Mouse (Mus musculus) MEL (cell line): ENCODE data around the gene Ppfia3. TPM values are rescaled to one million over a fixed set of nuclear protein-coding genes. Genes with fewer than 3 reads are reported as not detected.

ENCODE experiments used
- DNase-seq: peaks from one replicate; pipeline ENCODE4 v3.0.0; 2011; ENCODE audit warnings: low read depth, low spot score
- H3K27ac ChIP-seq: 2 replicates; pipeline ENCODE4 v1.5.1; 2012; ENCODE audit warnings: low read depth, mild to moderate bottlenecking, control low read depth, low read length, moderate library complexity; ENCODE audit not compliant: control insufficient read depth
- H3K27me3 ChIP-seq, 2 experiments: fragments of 150-350 bp in 1 of 2; sonication (generic) in 1 of 2; 2 replicates each; pipeline ENCODE4 v1.6.1; 2012; ENCODE audit warnings: low read length in 2 of 2, mild to moderate bottlenecking in 2 of 2, improper control_type of control experiment in 1 of 2, moderate library complexity in 1 of 2; ENCODE audit not compliant: insufficient read depth in 2 of 2, control insufficient read depth in 1 of 2
- H3K36me3 ChIP-seq, 2 experiments: 2 replicates each; pipeline ENCODE4 v1.6.1; 2012 to 2014; ENCODE audit warnings: low read length in 2 of 2, improper control_type of control experiment in 1 of 2, inconsistent platforms in 1 of 2, mild to moderate bottlenecking in 1 of 2; ENCODE audit not compliant: insufficient read depth in 2 of 2, control insufficient read depth in 1 of 2
- H3K4me1 ChIP-seq, 2 experiments: fragments of 150-350 bp in 1 of 2; sonication (generic) in 1 of 2; 2 replicates each; pipeline ENCODE4 v1.6.1; 2012; ENCODE audit warnings: low read length in 2 of 2, improper control_type of control experiment in 1 of 2, mild to moderate bottlenecking in 1 of 2; ENCODE audit not compliant: insufficient read depth in 2 of 2, control insufficient read depth in 1 of 2
- H3K4me3 ChIP-seq, 2 experiments: fragments of 150-350 bp in 1 of 2; sonication (generic) in 1 of 2; 2 replicates each; pipeline ENCODE4 v1.5.1; 2012; ENCODE audit warnings: low read depth in 2 of 2, low read length in 2 of 2, mild to moderate bottlenecking in 2 of 2, moderate library complexity in 2 of 2, control low read depth in 1 of 2, improper control_type of control experiment in 1 of 2; ENCODE audit not compliant: control insufficient read depth in 1 of 2, insufficient read depth in 1 of 2
- H3K79me2 ChIP-seq: 2 replicates; pipeline ENCODE4 v1.6.1; 2012; ENCODE audit warnings: mild to moderate bottlenecking, low read length, moderate library complexity; ENCODE audit not compliant: control insufficient read depth, poor library complexity, insufficient read depth
- H3K9ac ChIP-seq: 2 replicates; pipeline ENCODE4 v1.6.1; 2012; ENCODE audit warnings: low read depth, mild to moderate bottlenecking, control low read depth, low read length, moderate library complexity; ENCODE audit not compliant: control insufficient read depth, poor library complexity, severe bottlenecking
- H3K9me3 ChIP-seq: fragments of 150-350 bp; sonication (generic); replicated peaks from 2 replicates; pipeline ENCODE4 v1.6.1; 2012; ENCODE audit warnings: mild to moderate bottlenecking, low read length, improper control_type of control experiment, moderate library complexity; ENCODE audit not compliant: insufficient read depth
- BHLHE40 ChIP-seq: IDR thresholded peaks from 2 replicates; pipeline ENCODE4 v1.6.1; 2012; ENCODE audit warnings: low read depth, mild to moderate bottlenecking, inconsistent platforms, low read length, improper control_type of control experiment, borderline replicate concordance
- CHD1 ChIP-seq: IDR thresholded peaks from 2 replicates; pipeline ENCODE4 v1.6.1; 2012; ENCODE audit warnings: low read depth, mild to moderate bottlenecking, inconsistent platforms, low read length, improper control_type of control experiment
- CTCF ChIP-seq, 3 experiments: IDR thresholded peaks in 2 of 3; conservative IDR thresholded peaks in 1 of 3; 2 replicates each; pipeline ENCODE4 v1.5.1; 2011 to 2012; ENCODE audit warnings: low read length in 3 of 3, low read depth in 2 of 3, mild to moderate bottlenecking in 2 of 3, improper control_type of control experiment in 1 of 3, inconsistent platforms in 1 of 3, mixed read lengths in 1 of 3, moderate library complexity in 1 of 3; ENCODE audit not compliant: control insufficient read depth in 1 of 3, insufficient read depth in 1 of 3, poor library complexity in 1 of 3, severe bottlenecking in 1 of 3
- ELF1 ChIP-seq: IDR thresholded peaks from 2 replicates; pipeline ENCODE4 v1.6.1; 2014; ENCODE audit warnings: low read depth, mild to moderate bottlenecking, inconsistent platforms, low read length, improper control_type of control experiment, moderate library complexity
- EP300 ChIP-seq, 2 experiments: IDR thresholded peaks; 2 replicates each; pipeline ENCODE4 v1.6.1; 2011; ENCODE audit warnings: improper control_type of control experiment in 2 of 2, low read length in 2 of 2, low read depth in 1 of 2, mild to moderate bottlenecking in 1 of 2
- ETS1 ChIP-seq: IDR thresholded peaks from 2 replicates; pipeline ENCODE4 v1.6.1; 2012; ENCODE audit warnings: low read depth, mild to moderate bottlenecking, inconsistent platforms, low read length, improper control_type of control experiment, moderate library complexity
- GATA1 ChIP-seq: IDR thresholded peaks from 2 replicates; pipeline ENCODE4 v1.6.1; 2011; ENCODE audit warnings: low read depth, low read length, improper control_type of control experiment
- HCFC1 ChIP-seq: IDR thresholded peaks from 2 replicates; pipeline ENCODE4 v1.6.1; 2012; ENCODE audit warnings: low read depth, mild to moderate bottlenecking, inconsistent platforms, low read length, improper control_type of control experiment, moderate library complexity
- KAT2A ChIP-seq: conservative IDR thresholded peaks from 2 replicates; pipeline ENCODE4 v1.6.1; 2012; ENCODE audit warnings: low read depth, low read length, improper control_type of control experiment, inconsistent platforms
- MAFK ChIP-seq: IDR thresholded peaks from 2 replicates; pipeline ENCODE4 v1.6.1; 2011; ENCODE audit warnings: low read depth, mild to moderate bottlenecking, low read length, improper control_type of control experiment, borderline replicate concordance
- MAX ChIP-seq: IDR thresholded peaks from 2 replicates; pipeline ENCODE4 v1.6.1; 2011; ENCODE audit warnings: low read length, improper control_type of control experiment
- MAZ ChIP-seq: IDR thresholded peaks from 2 replicates; pipeline ENCODE4 v1.6.1; 2012; ENCODE audit warnings: low read depth, mild to moderate bottlenecking, inconsistent platforms, low read length, improper control_type of control experiment
- MXI1 ChIP-seq: IDR thresholded peaks from 2 replicates; pipeline ENCODE4 v1.6.1; 2011; ENCODE audit warnings: mild to moderate bottlenecking, low read depth, low read length, improper control_type of control experiment
- MYC ChIP-seq: IDR thresholded peaks from 2 replicates; pipeline ENCODE4 v1.6.1; 2011; ENCODE audit warnings: low read depth, mild to moderate bottlenecking, low read length, improper control_type of control experiment, moderate library complexity
- NELFE ChIP-seq: IDR thresholded peaks from 2 replicates; pipeline ENCODE4 v1.6.1; 2011; ENCODE audit warnings: low read depth, low read length, improper control_type of control experiment
- NRF1 ChIP-seq: IDR thresholded peaks from 2 replicates; pipeline ENCODE4 v1.6.1; 2014; ENCODE audit warnings: low read depth, mild to moderate bottlenecking, inconsistent platforms, low read length, improper control_type of control experiment, moderate library complexity; ENCODE audit not compliant: poor library complexity, insufficient read depth, severe bottlenecking
- POLR2A ChIP-seq, 2 experiments: IDR thresholded peaks; 2 replicates each; pipeline ENCODE4 v1.6.1; 2011 to 2012; ENCODE audit warnings: low read length in 2 of 2, mild to moderate bottlenecking in 2 of 2, control low read depth in 1 of 2, improper control_type of control experiment in 1 of 2, low read depth in 1 of 2, moderate library complexity in 1 of 2; ENCODE audit not compliant: control insufficient read depth in 1 of 2, insufficient read depth in 1 of 2, poor library complexity in 1 of 2
- RAD21 ChIP-seq: IDR thresholded peaks from 2 replicates; pipeline ENCODE4 v1.6.1; 2011; ENCODE audit warnings: mild to moderate bottlenecking, low read depth, low read length, improper control_type of control experiment
- RCOR1 ChIP-seq: IDR thresholded peaks from 2 replicates; pipeline ENCODE4 v1.6.1; 2012; ENCODE audit warnings: low read depth, mild to moderate bottlenecking, inconsistent platforms, low read length, improper control_type of control experiment
- SIN3A ChIP-seq: IDR thresholded peaks from 2 replicates; pipeline ENCODE4 v1.6.1; 2012; ENCODE audit warnings: low read length, improper control_type of control experiment, inconsistent platforms
- SMC3 ChIP-seq: IDR thresholded peaks from 2 replicates; pipeline ENCODE4 v1.6.1; 2011; ENCODE audit warnings: low read depth, low read length, improper control_type of control experiment
- TBP ChIP-seq: IDR thresholded peaks from 2 replicates; pipeline ENCODE4 v1.8.0; 2011; ENCODE audit warnings: low read depth, low read length, improper control_type of control experiment
- TCF12 ChIP-seq: IDR thresholded peaks from 2 replicates; pipeline ENCODE4 v1.6.1; 2014; ENCODE audit warnings: low read depth, mild to moderate bottlenecking, inconsistent platforms, low read length, improper control_type of control experiment, moderate library complexity
- UBTF ChIP-seq: IDR thresholded peaks from 2 replicates; pipeline ENCODE4 v1.6.1; 2012; ENCODE audit warnings: low read depth, mild to moderate bottlenecking, inconsistent platforms, low read length, improper control_type of control experiment, moderate library complexity, borderline replicate concordance; ENCODE audit not compliant: insufficient read depth
- USF1 ChIP-seq: IDR thresholded peaks from 2 replicates; pipeline ENCODE4 v1.6.1; 2014; ENCODE audit warnings: low read depth, mild to moderate bottlenecking, inconsistent platforms, low read length, improper control_type of control experiment, moderate library complexity
- USF2 ChIP-seq, 2 experiments: IDR thresholded peaks; 2 replicates each; pipeline ENCODE4 v1.6.1; 2011 to 2012; ENCODE audit warnings: improper control_type of control experiment in 2 of 2, low read length in 2 of 2, borderline replicate concordance in 1 of 2, inconsistent platforms in 1 of 2, low read depth in 1 of 2, mild to moderate bottlenecking in 1 of 2; ENCODE audit not compliant: insufficient read depth in 1 of 2
- ZC3H11A ChIP-seq: IDR thresholded peaks from 2 replicates; pipeline ENCODE4 v1.6.1; 2012; ENCODE audit warnings: low read depth, mild to moderate bottlenecking, inconsistent platforms, low read length, improper control_type of control experiment
- ZNF384 ChIP-seq: IDR thresholded peaks from 2 replicates; pipeline ENCODE4 v1.6.1; 2012; ENCODE audit warnings: low read depth, mild to moderate bottlenecking, inconsistent platforms, low read length, improper control_type of control experiment
- polyA plus RNA-seq, 2 experiments: library from polyadenylated mRNA; stranded (reverse) in 1 of 2; unstranded in 1 of 2; fragments of >175 nt in 1 of 2; fragments of >200 nt in 1 of 2; gene quantifications; 2 replicates each; pipeline versions ENCODE4 v1.2.1 to v1.2.4; 2012; ENCODE audit warnings: low replicate concordance in 2 of 2, low read depth in 1 of 2; ENCODE audit not compliant: insufficient read length in 2 of 2, insufficient read depth in 1 of 2, missing spikeins in 1 of 2
- total RNA-seq: library from RNA; depleted of rRNA; stranded (reverse); fragments of 300-350 nt; gene quantifications from 2 replicates; pipeline ENCODE4 v1.2.3, GENCODE M21; 2012

Gene Ppfia3
- total and polyA plus RNA-seq, 3 experiments, result 3.4 to 5.9 TPM; not detected in 1

DNA sequence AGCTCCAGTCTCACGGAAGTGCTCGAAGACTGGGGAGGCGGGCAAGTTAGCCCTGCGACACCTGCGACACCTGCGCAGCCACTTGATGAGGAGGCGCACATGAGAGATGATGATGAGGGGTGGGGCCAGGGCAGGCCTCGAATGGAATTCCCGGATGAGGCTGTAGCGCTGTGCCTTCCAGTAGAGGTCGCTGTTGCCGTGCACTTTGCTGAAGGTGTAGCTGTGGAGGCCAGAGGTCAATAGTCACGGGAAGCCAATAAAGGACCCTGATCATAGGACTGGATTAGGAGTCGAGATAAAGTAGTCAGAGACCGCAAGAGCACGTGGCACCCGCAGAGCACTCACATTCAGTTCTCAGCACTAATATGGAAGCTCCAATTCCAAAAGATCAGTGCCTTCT lies 61.5 kb downstream of the Ppfia3 start:
- H3K79me2 ChIP-seq, result no peaks in the 10 kb centered on the region
- no peak overlapping the region for H3K27ac ChIP-seq
- DNase-seq, result peak; percentile 86
- peaks cover 0 to 7% of the 10 kb centered on the region in 2 experiments; a peak in 2 of 4 replicates for H3K4me1 ChIP-seq
- no peaks in the 10 kb centered on the region for H3K27me3 ChIP-seq
- peak overlapping the region; percentile 46 for H3K9ac ChIP-seq
- peak; percentile 94 to 98 (median 96) for TF ChIP-seq CTCF (IDR thresholded peaks at IDR 0.05 in 2 of 3, conservative IDR thresholded peaks at IDR 0.05 in 1 of 3; ENCODE audit: control insufficient read depth in 1 of 3, insufficient read depth in 1 of 3, low read depth in 2 of 3, low read length in 3 of 3, poor library complexity in 1 of 3, severe bottlenecking in 1 of 3)
- no peak for TF ChIP-seq MAFK
- no peak for TF ChIP-seq TCF12
- TF ChIP-seq ELF1, result 0 out of 2 replicates have a peak, but pooled peaks have one; percentile 31
- peak; percentile 65 for TF ChIP-seq HCFC1
- TF ChIP-seq MYC, result 0 out of 2 replicates have a peak, but pooled peaks have one; percentile 76
- peak; percentile 84 for TF ChIP-seq RAD21
- 0 out of 2 replicates have a peak, but pooled peaks have one; percentile 43 for TF ChIP-seq NRF1
- TF ChIP-seq ZC3H11A, result peak; percentile 44; the same call in 1 of the 2 replicates
- peak; percentile 46; the same call in 1 of the 2 replicates for TF ChIP-seq MXI1
- TF ChIP-seq NELFE, result 0 out of 2 replicates have a peak, but pooled peaks have one; percentile 40
- TF ChIP-seq KAT2A, result no peak
- 0 out of 4 replicates have a peak, but pooled peaks of 1 of the 2 experiments have one; percentile 25 for TF ChIP-seq POLR2A (IDR thresholded peaks at IDR 0.05; ENCODE audit: control insufficient read depth in 1 of 2, insufficient read depth in 1 of 2, low read depth in 1 of 2, low read length in 2 of 2, poor library complexity in 1 of 2)
- no peak for TF ChIP-seq CHD1
- no peak for TF ChIP-seq RCOR1
- peak; percentile 84 for TF ChIP-seq MAX
- 0 out of 2 replicates have a peak, but pooled peaks have one; percentile 33 for TF ChIP-seq GATA1
- TF ChIP-seq ETS1, result peak; percentile 33; the same call in 1 of the 2 replicates
- TF ChIP-seq USF1, result peak; percentile 67
- TF ChIP-seq BHLHE40, result peak; percentile 91; the same call in 1 of the 2 replicates
- TF ChIP-seq TBP, result no peak
- TF ChIP-seq SMC3, result peak; percentile 66
- TF ChIP-seq EP300 (IDR thresholded peaks at IDR 0.05; ENCODE audit: low read depth in 1 of 2, low read length in 2 of 2), result no peak
- peak; percentile 57 for TF ChIP-seq SIN3A
- TF ChIP-seq USF2 (IDR thresholded peaks at IDR 0.05; ENCODE audit: borderline replicate concordance in 1 of 2, insufficient read depth in 1 of 2, low read depth in 1 of 2, low read length in 2 of 2), result no peak
- TF ChIP-seq UBTF, result no peak
- peak; percentile 52; the same call in 1 of the 2 replicates for TF ChIP-seq MAZ
- no peak for TF ChIP-seq ZNF384
- peaks cover 0 to 3% of the 10 kb centered on the region in 2 experiments; a peak in 1 of 4 replicates for H3K36me3 ChIP-seq
- H3K9me3 ChIP-seq, result no peaks in the 10 kb centered on the region
- peak overlapping the region in 1 of 2 experiments; percentile 19; a peak in 1 of 4 replicates for H3K4me3 ChIP-seq
